Mouse (Mus musculus): ENCODE measurements around the gene Piwil4.

GRCm38 (mm10) chr9:14647849-14648248, 92.7 kb downstream of the Piwil4 start:
- TF ChIP-seq TCF12 (IDR thresholded peaks at IDR 0.05; ENCODE audit: low read depth, low read length): no peak
- TF ChIP-seq PAX5 (IDR thresholded peaks at IDR 0.05; ENCODE audit: low read length): no peak
- TF ChIP-seq CTCF (conservative IDR thresholded peaks at IDR 0.05 in 1 of 2, IDR thresholded peaks at IDR 0.05 in 1 of 2; ENCODE audit: low read depth in 2 of 2, low read length in 2 of 2): no peak
- no peak for TF ChIP-seq CHD2 (IDR thresholded peaks at IDR 0.05; ENCODE audit: low read length)
- no peak for TF ChIP-seq POLR2A (IDR thresholded peaks at IDR 0.05; ENCODE audit: low read depth, low read length)
- TF ChIP-seq GABPA (IDR thresholded peaks at IDR 0.05; ENCODE audit: insufficient replicate concordance, low read depth, low read length): no peak
